Mouse (Mus musculus): ENCODE measurements around the gene Shank2.

The Shank2 gene

DNA sequence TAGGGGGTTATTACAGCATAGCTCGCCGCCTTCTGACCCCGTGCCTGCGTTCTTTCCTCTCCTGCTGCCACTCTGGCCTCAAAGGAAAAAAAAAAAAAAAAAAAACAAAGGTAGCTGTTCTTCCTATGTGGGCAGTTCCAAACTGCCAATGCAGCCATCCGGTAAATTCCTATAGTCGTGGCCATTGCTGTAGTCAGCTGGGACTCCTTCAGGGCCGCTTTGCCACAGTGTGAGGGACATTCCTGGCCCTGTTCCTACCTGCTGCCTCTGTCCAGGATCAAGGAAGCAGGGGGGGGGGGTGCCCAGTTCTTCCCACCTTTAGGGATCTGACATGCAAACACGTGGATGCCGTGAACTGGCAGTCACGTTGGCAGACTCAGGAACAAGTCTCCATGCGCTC lies 29.1 kb downstream of the Shank2 start:
- in situ Hi-C loops (cut with MboI) = no loop called here

DNA sequence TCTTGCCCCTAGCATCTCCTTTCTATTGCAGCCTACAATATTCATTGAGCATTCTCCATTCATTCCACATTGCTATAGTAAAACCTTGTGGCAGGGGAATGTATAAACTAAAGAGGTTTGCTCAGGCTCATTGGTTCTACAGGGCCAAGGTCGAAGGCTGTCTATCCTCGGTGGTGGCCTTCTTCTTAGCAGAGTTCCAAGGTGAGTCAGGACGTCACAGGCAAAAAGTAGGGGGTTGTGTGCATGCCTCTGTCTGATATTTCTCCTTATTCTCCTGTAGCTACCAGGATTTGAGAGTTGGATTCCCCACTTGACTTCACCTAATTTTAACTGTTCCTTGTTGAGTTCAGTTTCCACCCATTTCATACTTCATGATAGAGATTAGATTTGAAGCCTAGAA lies 29.9 kb downstream of the Shank2 start:
- in situ Hi-C loops (cut with MboI) = no loop called here

DNA sequence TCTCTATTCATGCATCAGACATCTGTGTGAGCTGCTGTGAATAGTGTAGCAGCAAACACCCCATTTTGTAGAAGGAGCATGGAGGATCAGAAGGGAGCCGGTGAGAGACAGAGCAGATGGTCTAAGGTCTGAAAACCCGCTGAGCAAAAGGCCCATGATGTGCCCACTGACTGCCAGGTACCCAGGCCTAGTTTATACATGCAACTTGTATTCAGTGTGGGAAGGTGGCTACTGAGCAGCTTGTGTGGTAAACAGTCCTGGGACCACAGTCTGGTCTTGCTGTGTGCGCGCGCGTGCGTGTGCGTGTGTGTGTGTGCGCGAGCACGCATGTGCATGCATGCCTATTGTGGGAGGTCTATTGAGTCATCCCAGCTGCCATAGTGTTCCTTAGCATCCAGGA lies 35.8 kb downstream of the Shank2 start:
- in situ Hi-C loops (cut with MboI) = no loop called here

DNA sequence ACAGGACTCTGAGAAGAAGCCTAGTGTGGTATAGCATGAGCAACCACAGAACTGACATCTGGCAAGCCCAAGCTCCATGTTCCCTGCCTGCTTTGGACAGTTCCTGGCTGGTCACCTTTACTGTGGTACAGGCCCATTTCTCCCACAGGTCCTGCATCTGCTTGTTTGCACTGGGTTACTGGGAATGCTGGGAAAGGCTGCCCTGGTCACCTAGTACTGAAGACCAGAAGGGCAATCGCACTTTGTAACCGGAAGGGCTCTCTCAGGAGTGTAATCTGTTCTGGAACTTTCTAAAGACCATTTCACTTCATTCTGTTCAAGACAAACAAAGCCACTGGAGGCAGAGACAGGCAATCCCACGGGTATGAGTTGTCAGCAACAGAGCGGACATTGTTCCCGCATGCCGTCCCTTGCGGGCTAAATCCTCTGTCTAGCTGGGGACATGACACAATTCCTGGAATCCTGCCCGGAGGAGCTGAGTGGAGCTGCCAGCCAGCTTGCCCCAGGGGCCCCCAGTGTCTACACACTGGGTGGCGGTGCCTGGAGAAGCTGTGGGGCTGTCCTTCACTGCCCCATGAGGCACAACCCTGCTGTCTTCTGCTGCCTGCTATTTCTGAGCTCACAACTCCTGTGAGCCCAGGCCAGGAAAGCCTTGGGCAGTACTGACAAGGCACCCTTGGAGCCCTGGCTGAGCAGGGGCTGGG lies 36.4 kb downstream of the Shank2 start:
- in situ Hi-C loops (cut with MboI) = no loop called here

DNA sequence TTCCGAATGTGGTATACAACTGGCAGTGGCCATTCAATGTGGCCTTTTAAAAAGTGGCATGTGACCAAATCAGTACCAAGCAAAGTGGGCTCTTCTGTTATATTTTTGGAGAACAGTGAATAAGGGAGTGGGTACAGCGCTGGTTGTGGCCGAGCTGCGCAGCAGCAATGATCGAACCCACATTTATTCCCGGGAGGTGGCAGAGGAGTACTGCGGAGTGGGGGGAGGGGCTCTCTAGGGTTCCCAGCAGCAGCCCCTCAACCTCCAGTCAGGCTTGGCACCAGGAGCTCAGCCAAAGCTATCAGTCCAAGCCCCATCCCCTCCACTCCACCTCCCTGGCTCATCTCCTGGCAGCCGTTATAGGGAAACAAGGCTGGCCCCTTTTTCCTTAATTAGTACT lies 37.0 kb downstream of the Shank2 start:
- in situ Hi-C loops (cut with MboI) = no loop called here

DNA sequence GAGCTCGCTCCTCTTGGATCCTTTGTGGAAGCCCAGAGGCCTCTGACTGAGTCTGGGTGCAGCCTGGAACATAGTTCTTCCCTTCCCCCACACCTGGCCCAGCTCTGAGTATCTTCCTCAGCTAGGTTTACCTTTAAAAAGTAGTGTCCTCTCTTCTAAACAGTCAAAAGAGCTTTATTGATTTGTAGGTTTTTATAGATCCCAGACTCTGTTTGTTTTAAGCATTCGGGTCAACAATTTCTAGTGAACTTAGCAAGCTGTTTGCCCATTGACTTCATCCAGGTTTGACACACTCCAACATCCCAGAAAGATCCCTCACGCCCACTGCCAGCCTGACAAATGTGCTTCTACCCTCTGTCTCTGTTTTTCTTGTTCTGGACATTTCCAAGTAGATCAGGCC lies 38.6 kb downstream of the Shank2 start:
- in situ Hi-C loops (cut with MboI) = no loop called here

DNA sequence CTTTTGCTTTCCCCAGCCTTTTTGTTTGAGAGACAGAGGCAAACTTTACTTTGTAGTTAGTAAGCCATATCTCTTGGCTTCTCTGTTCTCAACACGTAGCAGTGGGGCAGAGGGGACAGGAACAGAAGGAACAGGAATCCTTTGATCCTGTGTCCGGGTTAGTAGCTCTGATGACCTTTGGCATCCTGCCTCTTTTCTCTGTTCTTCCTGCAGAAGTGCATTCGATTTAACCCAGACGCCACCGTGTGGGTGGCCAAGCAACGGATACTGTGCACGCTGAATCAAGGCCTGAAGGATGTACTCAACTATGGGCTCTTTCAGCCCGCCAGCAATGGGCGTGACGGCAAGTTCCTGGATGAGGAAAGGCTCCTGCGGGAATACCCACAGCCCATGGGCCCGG lies 50.3 kb downstream of the Shank2 start:
- in situ Hi-C loops (cut with MboI) = no loop called here

DNA sequence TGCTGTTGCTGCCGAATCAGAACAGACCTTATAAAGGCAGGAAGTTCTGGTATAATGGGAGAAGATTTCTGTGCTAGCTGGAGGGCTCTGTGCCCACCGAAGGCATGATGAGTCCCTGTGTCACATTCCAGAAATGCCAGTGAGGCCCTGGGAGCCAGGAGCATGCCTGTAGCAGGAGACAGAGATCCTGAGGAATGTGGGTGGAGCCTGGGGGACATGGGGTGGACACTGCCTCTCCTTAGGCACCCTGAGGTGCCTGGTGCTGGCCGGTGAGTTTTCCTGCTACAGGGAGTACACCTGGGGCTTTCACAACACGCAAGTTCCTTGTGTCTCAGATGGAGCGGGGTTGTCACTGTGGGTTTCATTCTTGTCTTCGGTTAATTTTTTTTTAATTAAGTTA lies 53.5 kb downstream of the Shank2 start:
- in situ Hi-C loops (cut with MboI) = no loop called here

DNA sequence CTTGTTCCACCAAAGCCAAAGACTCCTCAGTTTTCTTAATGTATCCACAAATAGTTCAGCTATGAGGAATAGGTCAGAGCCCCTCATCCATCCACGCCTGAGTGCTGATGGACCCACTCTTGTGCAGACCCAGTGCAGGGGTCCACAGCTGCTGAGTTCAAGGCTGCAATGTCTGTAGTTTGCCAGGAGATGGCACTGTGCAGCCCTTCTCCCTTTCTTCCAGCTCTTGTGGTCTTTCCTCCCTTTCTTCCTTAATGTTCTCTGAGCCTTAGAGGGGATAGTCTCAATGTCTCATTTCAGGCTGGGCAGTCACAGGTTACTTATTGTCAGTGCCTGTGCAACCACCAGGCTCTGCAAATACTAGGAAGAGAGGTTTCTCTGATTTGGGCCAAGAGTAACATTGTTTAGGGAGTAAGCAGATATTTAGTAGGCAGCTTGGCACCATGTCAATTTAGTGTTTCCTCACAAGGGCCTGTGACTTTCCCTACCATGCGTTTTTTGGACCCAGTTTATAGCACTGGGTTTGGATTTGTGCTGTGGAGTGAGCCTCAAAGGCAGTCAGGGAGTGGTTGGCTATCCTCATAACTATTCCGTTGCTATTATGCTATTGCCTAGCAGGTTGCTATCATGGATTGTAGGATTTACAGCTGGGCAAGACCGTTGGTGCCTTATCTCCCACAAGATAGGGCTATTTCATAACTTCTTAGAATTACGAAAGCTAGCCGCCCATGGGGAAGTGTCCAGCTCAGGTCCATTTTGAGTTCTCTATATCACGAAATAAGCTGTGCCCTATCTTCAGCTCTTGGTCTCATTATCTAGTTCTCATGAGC lies 54.2 kb downstream of the Shank2 start:
- in situ Hi-C loops (cut with MboI) = no loop called here

DNA sequence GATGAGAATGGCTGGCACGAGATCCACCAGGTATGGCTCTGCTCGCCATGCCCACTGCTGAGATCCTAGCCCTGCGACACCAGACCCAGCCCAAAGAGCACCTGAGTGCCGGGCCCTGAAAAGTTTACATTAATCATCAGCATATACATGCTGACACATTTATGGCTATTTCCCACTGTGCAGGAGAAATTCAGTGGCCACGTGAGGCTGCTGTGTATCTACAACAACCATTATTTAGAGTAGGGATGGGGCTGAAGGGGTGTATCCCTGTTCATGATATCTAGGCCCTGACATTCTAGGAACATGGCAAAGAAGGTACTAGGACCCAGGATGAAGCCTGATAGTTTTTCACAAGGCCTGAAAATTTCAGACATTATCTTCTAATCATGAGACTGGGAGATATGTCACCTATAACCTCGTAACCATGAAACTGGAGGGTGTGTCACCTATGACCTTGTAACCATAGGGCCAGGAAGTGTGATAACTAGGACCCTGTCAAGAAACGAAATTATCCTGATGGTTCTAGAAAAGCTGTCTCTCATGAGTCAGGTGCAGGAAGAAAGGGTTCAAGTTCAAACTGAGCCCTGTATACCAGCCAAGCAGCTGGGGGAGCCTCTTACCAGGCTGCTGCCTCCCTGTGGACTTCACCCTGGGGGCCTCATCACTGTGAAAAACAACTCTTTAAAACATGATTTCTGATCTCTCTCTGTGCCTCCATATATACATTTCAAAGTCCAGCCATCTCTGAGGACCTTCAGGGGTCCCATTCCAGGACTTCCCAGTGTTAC lies 68.6 kb downstream of the Shank2 start:
- in situ Hi-C loops (cut with MboI) = no loop called here

DNA sequence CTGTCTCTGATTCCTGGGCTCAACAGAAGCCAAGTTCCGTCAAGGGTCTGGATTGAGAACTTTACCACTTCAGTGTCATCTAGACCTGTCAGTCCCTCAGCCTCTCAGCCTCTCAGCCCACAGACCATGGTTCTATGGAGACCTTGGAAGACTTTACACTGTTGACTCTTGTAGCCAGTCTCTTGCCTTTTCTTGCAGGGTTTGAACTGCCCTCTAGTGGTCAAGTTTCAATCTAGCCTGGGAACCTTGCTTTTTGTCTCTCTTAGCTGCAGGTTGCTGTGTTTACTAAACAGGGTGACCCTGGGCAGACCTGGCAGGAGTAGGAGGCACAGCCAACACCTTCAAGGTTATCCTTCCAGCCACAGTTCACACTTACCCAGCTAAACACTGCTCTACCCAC lies 70.5 kb downstream of the Shank2 start:
- in situ Hi-C loops (cut with MboI) = no loop called here

DNA sequence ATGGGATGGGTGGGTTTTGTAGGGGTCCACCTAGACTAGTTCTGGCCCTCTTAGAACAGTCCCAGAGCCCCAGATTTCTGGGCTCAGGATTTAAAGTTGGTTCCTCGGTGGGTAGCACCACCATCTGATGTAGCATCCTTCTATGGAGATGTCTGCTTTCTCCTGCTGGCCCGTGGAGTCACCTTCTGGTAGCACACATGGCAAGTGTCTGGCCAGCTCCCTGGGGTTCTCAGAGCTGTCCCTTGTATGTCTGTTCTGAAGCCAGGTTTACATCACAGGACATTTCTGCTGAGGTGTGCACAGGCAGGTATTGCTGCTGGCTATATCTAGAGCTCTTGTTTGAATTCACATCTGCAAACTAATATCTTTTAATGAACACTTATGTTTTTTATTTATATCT lies 71.1 kb downstream of the Shank2 start:
- in situ Hi-C loops (cut with MboI) = no loop called here

DNA sequence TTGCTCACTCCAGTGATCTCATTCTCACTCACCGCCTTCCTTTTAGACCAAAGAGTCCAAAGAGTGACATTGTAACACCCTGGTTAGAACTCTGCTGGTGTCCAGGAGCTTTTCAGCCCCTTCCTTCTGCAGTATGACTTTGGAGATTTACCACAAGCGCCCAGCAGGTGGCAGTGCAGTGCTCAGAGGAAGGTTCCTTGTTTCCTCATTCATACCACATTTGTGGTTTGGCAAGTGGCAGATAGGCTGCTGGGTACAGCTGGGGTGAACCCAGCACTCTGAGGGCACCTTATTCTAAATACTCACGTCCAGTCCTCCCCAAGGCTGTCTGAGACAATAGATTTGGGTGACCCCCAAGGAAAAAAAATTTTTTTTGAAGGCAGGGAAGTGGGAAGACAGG lies 73.0 kb downstream of the Shank2 start:
- in situ Hi-C loops (cut with MboI) = no loop called here

DNA sequence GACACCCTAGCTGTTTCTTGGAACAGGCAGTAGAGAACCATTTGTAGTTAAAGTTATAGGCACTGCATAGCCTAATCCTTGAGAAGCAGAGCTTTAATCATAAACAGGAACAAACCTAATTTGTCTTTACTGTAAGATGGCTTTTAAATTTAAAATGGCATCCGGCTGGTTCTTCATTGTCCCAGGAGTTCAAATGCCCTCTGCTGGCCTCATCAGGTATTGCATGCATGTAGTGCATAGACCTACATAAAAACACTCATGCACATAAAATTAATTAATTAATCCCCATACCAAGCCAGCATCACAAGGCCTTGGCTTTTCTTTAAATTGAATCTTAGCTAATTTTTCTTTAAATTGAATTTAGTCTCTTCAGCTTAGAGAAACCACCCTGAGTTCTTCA lies 76.9 kb downstream of the Shank2 start:
- in situ Hi-C loops (cut with MboI) = no loop called here

DNA sequence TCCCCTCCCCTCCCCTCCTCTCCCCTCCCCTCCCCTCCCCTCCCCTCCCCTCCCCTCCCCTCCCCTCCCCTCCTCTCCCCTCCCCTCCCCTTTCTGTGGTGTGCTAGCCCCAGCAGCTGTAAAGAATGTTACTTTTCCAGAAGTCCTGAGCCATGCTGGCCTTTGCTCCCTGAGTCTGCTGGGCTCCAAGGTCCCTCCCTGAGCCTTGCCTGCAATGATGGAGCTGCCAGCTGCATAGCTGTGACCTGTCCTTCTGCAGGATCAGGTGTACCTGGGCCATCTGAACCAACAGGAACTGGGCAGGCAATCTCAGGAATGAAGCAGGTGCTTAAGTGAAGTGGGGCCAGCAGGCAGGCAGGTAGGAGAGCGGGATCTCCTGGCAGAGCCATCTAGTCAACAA lies 78.1 kb downstream of the Shank2 start:
- in situ Hi-C loops (cut with MboI) = no loop called here

DNA sequence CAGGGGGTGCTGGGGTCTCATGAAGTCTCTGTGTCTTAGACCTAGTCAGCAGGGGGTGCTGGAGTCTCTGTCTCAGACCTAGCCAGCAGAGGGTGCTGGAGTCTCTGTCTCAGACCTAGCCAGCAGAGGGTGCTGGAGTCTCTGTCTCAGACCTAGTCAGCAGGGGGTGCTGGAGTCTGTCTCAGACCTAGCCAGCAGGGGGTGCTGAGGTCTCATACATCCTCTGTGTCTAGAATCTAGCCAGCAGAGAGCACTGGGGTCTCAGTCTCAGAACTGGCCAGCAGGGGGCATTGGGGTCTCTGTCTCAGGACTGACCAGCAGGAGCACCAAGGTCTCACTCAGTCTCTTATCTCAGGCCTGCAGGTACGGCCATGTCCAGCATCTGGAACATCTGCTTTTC lies 79.7 kb downstream of the Shank2 start:
- in situ Hi-C loops (cut with MboI) = no loop called here

DNA sequence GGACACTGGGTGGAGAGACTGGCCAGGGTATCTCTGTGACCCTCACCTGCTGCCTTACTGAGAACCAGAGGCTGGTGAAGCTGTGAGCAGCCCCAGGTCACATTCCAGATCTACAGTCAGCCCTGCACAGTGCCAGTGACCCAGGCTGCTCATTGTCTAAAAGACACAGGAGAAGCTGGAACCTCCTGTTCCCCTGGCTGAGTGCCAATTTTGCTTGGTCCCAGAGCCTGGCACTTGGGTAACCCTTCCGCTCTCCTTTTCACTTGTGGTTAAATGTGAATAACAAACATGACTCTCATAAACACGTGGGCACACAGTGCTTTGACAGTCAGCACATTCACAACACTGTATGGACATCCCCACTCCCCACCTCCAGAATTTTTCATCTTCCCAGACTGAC lies 80.2 kb downstream of the Shank2 start:
- in situ Hi-C loops (cut with MboI) = no loop called here

DNA sequence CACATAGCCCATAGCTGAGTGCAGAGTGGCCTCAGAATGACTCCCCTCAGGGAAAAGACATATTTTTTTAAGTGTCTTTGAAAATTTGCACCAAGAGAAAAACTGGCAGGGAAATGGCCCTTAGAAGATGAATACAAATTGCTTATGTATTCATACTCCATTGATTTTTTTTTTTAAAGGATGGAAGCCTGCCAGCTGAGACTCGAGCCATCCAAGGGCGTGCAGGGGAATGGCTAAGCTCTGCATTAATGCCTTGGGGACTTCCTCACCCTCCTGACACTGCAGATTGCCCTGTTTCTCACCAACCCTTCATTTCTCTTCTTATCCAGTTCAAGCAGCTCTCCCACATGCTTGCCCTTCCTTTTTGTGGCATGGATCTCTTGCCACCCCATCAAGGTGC lies 85.5 kb downstream of the Shank2 start:
- in situ Hi-C loops (cut with MboI) = no loop called here

DNA sequence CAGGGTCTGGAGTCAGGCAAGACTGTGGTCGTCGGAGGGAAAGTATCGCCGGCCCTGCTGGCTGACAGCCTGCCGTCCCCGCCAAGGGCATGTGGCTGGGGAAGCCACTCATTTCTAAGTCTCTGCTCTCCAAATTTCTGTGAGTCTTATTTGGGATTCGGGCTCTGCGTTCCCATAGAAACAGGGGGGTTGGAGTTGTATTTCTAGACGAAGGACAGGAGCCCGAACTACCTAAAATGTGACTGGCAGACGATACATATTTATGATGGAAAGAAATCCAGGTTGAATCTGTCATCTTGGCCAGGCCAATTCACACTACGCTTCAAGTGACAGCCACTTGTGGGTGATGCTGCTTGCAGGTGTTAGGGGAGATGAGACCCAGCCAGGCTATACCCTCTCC lies 92.4 kb downstream of the Shank2 start:
- in situ Hi-C loops (cut with MboI) = no loop called here

DNA sequence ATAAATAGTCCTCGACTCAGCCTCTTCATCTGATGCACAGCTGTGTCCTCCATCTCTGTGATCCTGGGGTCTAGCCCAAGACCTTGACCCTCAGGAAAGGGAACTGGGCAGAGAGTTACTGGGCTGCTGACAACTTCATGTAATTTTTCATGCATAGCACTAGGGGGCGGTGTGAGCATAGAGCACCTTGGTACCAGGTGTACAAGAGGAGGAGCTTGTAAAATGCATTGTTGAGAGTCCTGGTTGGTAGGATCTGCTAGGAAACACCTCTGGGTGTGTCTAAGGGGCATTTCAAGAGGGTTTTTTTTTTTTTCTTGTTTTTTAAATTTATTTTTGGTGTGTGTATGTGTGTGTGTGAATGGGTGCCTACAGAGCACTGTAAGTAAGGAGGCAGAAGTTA lies 95.6 kb downstream of the Shank2 start:
- in situ Hi-C loops (cut with MboI) = no loop called here

DNA sequence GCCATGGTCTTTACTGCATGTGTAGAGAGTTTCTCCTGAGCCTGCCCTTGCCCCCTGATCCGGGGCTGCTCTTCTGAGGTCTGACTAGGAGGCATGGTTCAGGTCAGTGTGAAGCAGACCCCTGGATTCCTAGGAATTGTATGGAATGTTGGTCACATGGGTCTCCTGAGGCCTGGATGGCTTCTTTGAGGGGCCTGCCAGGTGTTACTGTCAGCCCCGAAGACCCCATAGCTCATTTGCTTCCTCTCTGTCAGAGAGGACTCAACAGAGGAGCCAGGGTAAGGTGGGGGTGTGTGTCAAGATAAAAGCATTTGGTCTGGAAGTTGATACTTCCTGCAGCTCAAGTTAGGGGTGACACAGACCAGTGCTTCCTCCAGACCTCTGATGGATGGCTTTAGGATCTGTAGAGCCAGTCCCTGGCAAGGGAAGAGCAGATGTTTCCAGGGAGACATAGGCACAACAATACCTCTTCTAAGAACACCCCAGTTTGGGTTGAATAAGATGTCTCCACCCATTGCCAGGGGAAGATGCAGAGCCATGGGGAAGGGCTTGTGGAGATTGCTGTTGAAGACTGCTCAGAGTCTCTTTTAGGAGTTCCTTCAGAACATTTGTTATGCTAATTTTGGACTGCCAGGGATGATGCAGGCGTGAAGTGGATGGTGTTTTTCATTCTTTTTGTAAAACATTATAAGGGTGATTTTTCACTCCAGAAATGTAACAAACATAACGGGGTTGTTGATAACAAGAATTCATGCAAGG lies 100.7 kb downstream of the Shank2 start:
- in situ Hi-C loops (cut with MboI) = no loop called here

DNA sequence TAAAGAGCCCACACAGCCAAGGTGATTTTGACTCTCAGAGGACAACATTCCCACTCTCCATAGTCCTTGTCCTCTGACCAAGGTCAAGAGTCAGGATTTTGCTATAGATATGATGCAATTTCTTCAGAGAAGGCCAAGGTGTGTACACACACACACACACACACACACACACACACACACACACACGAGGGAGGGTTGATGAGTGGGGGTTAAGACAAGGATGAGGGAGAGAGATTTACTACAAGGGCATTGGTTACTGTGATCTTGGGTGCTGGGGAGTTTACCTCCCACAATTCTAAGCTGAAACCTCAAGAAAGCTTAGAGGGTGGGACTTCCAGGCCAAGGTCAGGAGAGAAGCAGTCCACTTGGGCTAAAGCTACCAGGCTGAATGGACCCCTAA lies 104.2 kb downstream of the Shank2 start:
- in situ Hi-C loops (cut with MboI) = no loop called here

Measured in mature B cell (primary cell).